Mouse (Mus musculus) ES-Bruce4 (cell line): ENCODE data around the gene Atg16l2.

Source experiments
- CTCF ChIP-seq: IDR thresholded peaks from one replicate; pipeline ENCODE4 v1.8.1; 2011; ENCODE audit warnings: low read depth, low read length
- EP300 ChIP-seq: IDR thresholded peaks from 2 replicates; pipeline ENCODE4 v1.6.1; 2011; ENCODE audit warnings: low read depth, low read length; ENCODE audit not compliant: insufficient read depth
- POLR2A ChIP-seq: IDR thresholded peaks from one replicate; pipeline ENCODE4 v1.8.1; 2011; ENCODE audit warnings: low read length; ENCODE audit not compliant: insufficient read depth

DNA sequence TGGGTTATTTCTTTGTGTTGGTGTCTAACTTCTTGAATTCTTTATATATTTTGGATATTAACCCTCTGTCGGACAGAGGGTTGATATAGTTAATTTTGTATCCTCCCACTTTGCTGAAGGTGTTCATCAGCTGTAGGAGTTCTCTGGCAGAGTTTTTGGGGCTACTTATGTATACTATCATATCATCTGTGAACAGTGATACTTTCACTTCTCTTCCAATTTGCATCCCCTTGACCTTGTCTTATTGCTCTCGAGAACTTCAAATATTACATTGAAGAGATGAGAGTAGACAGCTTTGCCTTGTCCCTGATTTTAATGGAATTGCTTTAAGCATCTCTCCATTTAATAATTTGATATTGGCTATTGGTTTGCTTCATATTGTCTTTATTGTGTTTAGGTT lies 78.5 kb downstream of the Atg16l2 start:
- TF ChIP-seq CTCF = no peak
- TF ChIP-seq EP300 = no peak
- TF ChIP-seq POLR2A = no peak
